Mouse (Mus musculus) liver, embryonic 15.5 days (tissue): Measurements from ENCODE around the gene Wdr24. TPM values are rescaled to one million over a fixed set of nuclear protein-coding genes. Genes with fewer than 3 reads are reported as not detected.

Source experiments
- microRNA-seq: library from miRNA; unstranded; fragments of <30 nt; microRNA quantifications from one replicate; pipeline ENCODE4, GENCODE M21; 2016
- polyA plus RNA-seq: library from polyadenylated mRNA; unstranded; fragments of >200 nt; fragmentation: Nextera tagmentation; extraction: Ambion mirVana; gene quantifications from 2 replicates; pipeline ENCODE4 v1.2.1, GENCODE M21; 2015

The Wdr24 gene
- polyA plus RNA-seq, 1 experiment from 2014 or later = 11.7 TPM

Small RNAs within 50 kb of the gene (microRNA-seq; reads per million reads assigned to microRNA genes)
- 0.76 reads per million for gene Mir3082
- 1.3 reads per million for gene Mir6966

Other genes with a start within 250 kb of the Wdr24 start
- 10.1 and 13.0 TPM in 2 replicates for gene Lmf1, start 244.5 kb upstream of the Wdr24 start, polyA plus RNA-seq
- gene Gng13, start 106.5 kb upstream of the Wdr24 start, polyA plus RNA-seq = not detected in 2 replicates
- 21.1 and 24.2 TPM in 2 replicates for gene Chtf18, start 96.2 kb upstream of the Wdr24 start, polyA plus RNA-seq
- gene Rpusd1, start 96.0 kb upstream of the Wdr24 start, polyA plus RNA-seq = 6.4 and 6.6 TPM in 2 replicates
- not detected in 2 replicates for gene Mslnl, start 87.6 kb upstream of the Wdr24 start, polyA plus RNA-seq
- 2.5 and 2.7 TPM in 2 replicates for gene Msln, start 69.2 kb upstream of the Wdr24 start, polyA plus RNA-seq
- gene Narfl, start 49.9 kb upstream of the Wdr24 start, polyA plus RNA-seq = 13.2 and 14.8 TPM in 2 replicates
- 5.6 and 7.4 TPM in 2 replicates for gene Haghl, start 38.0 kb upstream of the Wdr24 start, polyA plus RNA-seq
- gene Ccdc78, start 37.0 kb upstream of the Wdr24 start, polyA plus RNA-seq = 0.03 and 0.07 TPM in 2 replicates
- gene Fam173a, start 30.7 kb upstream of the Wdr24 start, polyA plus RNA-seq = 54.9 and 59.6 TPM in 2 replicates
- gene AC134908.4, start 28.0 kb upstream of the Wdr24 start, polyA plus RNA-seq = not detected in 2 replicates
- gene Metrn, start 26.5 kb upstream of the Wdr24 start, polyA plus RNA-seq = 15.5 and 18.2 TPM in 2 replicates
- 0.07 and 0.12 TPM in 2 replicates for gene Fbxl16, start 14.5 kb upstream of the Wdr24 start, polyA plus RNA-seq
- 19.6 and 25.2 TPM in 2 replicates for gene Jmjd8, start 5.2 kb downstream of the Wdr24 start, polyA plus RNA-seq
- gene Stub1, start 9.8 kb downstream of the Wdr24 start, polyA plus RNA-seq = 114 and 130 TPM in 2 replicates
- 0.25 and 0.48 TPM in 2 replicates for gene Rhbdl1, start 13.7 kb downstream of the Wdr24 start, polyA plus RNA-seq
- gene Gm20683, start 18.1 kb downstream of the Wdr24 start, polyA plus RNA-seq = 0.46 and 0.52 TPM in 2 replicates
- 10.8 and 12.6 TPM in 2 replicates for gene Rhot2, start 21.2 kb downstream of the Wdr24 start, polyA plus RNA-seq
- gene Wdr90, start 37.9 kb downstream of the Wdr24 start, polyA plus RNA-seq = 8.1 and 9.3 TPM in 2 replicates
- 37.3 and 39.3 TPM in 2 replicates for gene Mcrip2, start 45.1 kb downstream of the Wdr24 start, polyA plus RNA-seq
- 46.4 and 49.4 TPM in 2 replicates for gene Mettl26, start 51.4 kb downstream of the Wdr24 start, polyA plus RNA-seq
- 0.35 and 0.59 TPM in 2 replicates for gene Wfikkn1, start 57.2 kb downstream of the Wdr24 start, polyA plus RNA-seq
- 6.6 and 8.4 TPM in 2 replicates for gene Rab40c, start 96.1 kb downstream of the Wdr24 start, polyA plus RNA-seq
- gene Pigq, start 121.3 kb downstream of the Wdr24 start, polyA plus RNA-seq = 156 and 174 TPM in 2 replicates
- gene Nhlrc4, start 121.3 kb downstream of the Wdr24 start, polyA plus RNA-seq = 6.1 and 6.7 TPM in 2 replicates
- gene A930017K11Rik, start 128.9 kb downstream of the Wdr24 start, polyA plus RNA-seq = 0.23 and 0.37 TPM in 2 replicates
- 9.7 and 11.4 TPM in 2 replicates for gene Capn15, start 162.2 kb downstream of the Wdr24 start, polyA plus RNA-seq
- 2.1 and 2.3 TPM in 2 replicates for gene Rab11fip3, start 245.9 kb downstream of the Wdr24 start, polyA plus RNA-seq